Mouse (Mus musculus) heart, adult 2 months (tissue): ENCODE results near the gene Esr1. TPM values are rescaled to one million over a fixed set of nuclear protein-coding genes. Genes with fewer than 3 reads are reported as not detected.
"Not testable (repeated sequence)": the region's sequence is repeated elsewhere in the genome, so short reads cannot be mapped to it uniquely, and the experiment has no call there.

ENCODE experiments used
- DNase-seq, 2 experiments: peaks; one replicate each; pipeline ENCODE4 v3.0.0; 2021
- H3K27ac ChIP-seq: fragments of 200-600 bp; 2 replicates; pipeline ENCODE4 v1.8.1; 2022
- H3K27me3 ChIP-seq: fragments of 200-500 bp; 2 replicates; pipeline ENCODE4 v1.6.1; 2012; ENCODE audit warnings: mild to moderate bottlenecking, low read length, inconsistent platforms, mixed read lengths; ENCODE audit not compliant: control insufficient read depth, insufficient read depth
- H3K36me3 ChIP-seq: fragments of 200-500 bp; 2 replicates; pipeline ENCODE4 v1.6.1; 2012; ENCODE audit warnings: low read length, inconsistent platforms; ENCODE audit not compliant: control insufficient read depth, insufficient read depth
- H3K4me1 ChIP-seq: fragments of 200-500 bp; 2 replicates; pipeline ENCODE4 v1.6.1; 2011; ENCODE audit warnings: low read length; ENCODE audit not compliant: control insufficient read depth, insufficient read depth
- H3K4me3 ChIP-seq: fragments of 200-600 bp; 2 replicates; pipeline ENCODE4 v1.8.1; 2022
- H3K79me2 ChIP-seq: fragments of 200-500 bp; replicated peaks from 2 replicates; pipeline ENCODE4 v1.6.1; 2012; ENCODE audit warnings: mild to moderate bottlenecking, inconsistent platforms, low read length, moderate library complexity, mixed read lengths; ENCODE audit not compliant: control insufficient read depth, insufficient read depth
- H3K9ac ChIP-seq: fragments of 200-500 bp; 2 replicates; pipeline ENCODE4 v1.6.1; 2012; ENCODE audit warnings: low read depth, mild to moderate bottlenecking, control low read depth, inconsistent platforms, low read length, mixed read lengths
- CTCF ChIP-seq: fragments of 200-600 bp; IDR thresholded peaks from 2 replicates; pipeline ENCODE4 v1.8.1; 2022; ENCODE audit warnings: antibody characterized with exemption, mild to moderate bottlenecking, moderate library complexity
- EP300 ChIP-seq: fragments of 200-500 bp; IDR thresholded peaks from 2 replicates; pipeline ENCODE4 v1.6.1; 2011; ENCODE audit warnings: low read depth, low read length, control low read depth; ENCODE audit not compliant: insufficient read depth
- POLR2A ChIP-seq: fragments of 200-500 bp; IDR thresholded peaks from 2 replicates; pipeline ENCODE4 v1.6.1; 2011; ENCODE audit warnings: mild to moderate bottlenecking, low read depth, low read length, control low read depth; ENCODE audit not compliant: insufficient read depth
- WGBS: fragments of 180-500 bp; shearing (Covaris S2); methylation state at CpG from one replicate; pipeline ENCODE4 v1.1.7; 2018; 5-methylcytosine and 5-hydroxymethylcytosine counted together
- intact Hi-C: fragments of 180-260 bp; cut with DNase I; formaldehyde crosslinking; loops from one replicate; pipeline ENCODE4 v1.15.1; 2025
- polyA plus RNA-seq: library from polyadenylated mRNA; depleted of rRNA; stranded (reverse); fragments of >200 nt; gene quantifications from 2 replicates; pipeline ENCODE4 v1.2.3, GENCODE M21; 2012
- total RNA-seq, 2 experiments: library from RNA; stranded (reverse); gene quantifications; 2 replicates each; pipeline ENCODE4 v1.2.3; 2021

Gene Esr1
- total and polyA plus RNA-seq, 3 experiments: 0.70 to 1.0 (median 0.88) TPM

DNA sequence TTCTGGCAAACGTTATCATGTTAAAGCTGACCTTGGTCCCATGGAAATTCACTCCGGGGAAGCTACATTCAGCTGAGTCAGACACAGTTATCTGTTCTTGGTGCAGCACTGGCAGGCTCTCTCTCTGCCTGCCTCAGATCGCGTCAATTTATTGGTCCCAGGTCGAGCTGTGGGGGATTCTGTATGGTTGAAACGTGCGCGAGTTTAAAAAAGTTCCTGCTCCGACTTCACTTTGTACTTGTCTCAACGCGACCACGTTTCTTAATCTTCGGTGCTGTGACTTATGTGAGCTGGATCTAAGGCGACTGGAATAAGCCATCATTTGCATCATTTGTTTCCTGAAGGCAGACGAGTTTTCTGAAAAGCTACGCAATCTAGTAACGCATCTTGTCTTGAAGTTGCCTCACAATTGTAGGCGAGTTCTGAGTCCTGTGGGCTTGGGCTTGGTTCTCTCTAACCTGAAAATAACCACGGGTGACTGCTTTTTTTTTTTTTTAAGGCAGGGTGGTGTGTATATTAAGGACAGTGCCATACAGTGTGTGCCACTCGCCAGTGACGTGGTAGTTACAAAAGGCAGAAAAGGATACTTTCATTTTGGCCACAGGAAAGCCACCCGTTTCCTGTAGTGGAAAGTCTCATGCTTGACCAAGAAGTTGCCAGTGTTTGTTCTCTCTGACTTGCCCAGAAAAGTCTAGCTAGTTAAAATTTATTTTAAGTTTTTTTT is 1.1 kb downstream of the Esr1 start:
- Histone ChIP-seq H3K4me1 (no peaks in the 10 kb centered on the region), H3K9ac (peak overlapping the region; percentile 41; the same call in 1 of the 2 replicates), H3K4me3 (peak overlapping the region; percentile 39), H3K79me2 (no peaks in the 10 kb centered on the region), H3K27ac (peak overlapping the region; percentile 23), H3K27me3 (no peaks in the 10 kb centered on the region), H3K36me3 (no peaks in the 10 kb centered on the region)
- TF ChIP-seq EP300 (no peak), CTCF (no peak), POLR2A (no peak)
- WGBS: 30% methylated on average over 22 of the region's 22 CpGs
- intact Hi-C loops: no loop called here
- peak; percentile 29 to 34 for DNase-seq

DNA sequence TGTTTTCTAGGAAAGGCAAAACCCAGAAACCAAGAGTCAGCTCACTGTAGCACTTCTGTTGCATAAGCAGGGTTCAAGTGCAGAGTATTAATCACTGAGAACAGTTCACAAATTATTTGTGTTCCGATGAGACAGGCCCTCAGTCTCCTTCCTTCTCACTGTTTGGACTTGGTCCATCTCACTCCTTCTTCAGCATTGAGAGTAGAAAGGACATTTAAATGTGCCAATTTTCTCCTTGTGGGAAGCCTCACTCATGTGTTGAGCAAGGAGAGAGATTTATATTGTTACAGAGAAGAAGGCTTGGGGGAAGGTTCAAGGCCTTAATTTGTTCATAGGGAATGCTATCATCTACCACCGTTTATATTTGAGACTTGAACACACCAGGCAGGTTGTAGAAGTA is 6.6 kb downstream of the Esr1 start:
- peaks cover 1% of the 10 kb centered on the region; the same call in 1 of the 2 replicates for H3K4me1 ChIP-seq
- no peak overlapping the region for H3K27ac ChIP-seq
- H3K27me3 ChIP-seq: no peaks in the 10 kb centered on the region
- no peak for DNase-seq
- TF ChIP-seq CTCF (no peak), POLR2A (no peak), EP300 (no peak)
- H3K79me2 ChIP-seq: no peaks in the 10 kb centered on the region
- 61% methylated on average over 2 of the region's 2 CpGs for WGBS
- no peaks in the 10 kb centered on the region for H3K36me3 ChIP-seq
- H3K9ac ChIP-seq: no peak overlapping the region
- no peak overlapping the region for H3K4me3 ChIP-seq
- intact Hi-C loops: no loop called here

DNA sequence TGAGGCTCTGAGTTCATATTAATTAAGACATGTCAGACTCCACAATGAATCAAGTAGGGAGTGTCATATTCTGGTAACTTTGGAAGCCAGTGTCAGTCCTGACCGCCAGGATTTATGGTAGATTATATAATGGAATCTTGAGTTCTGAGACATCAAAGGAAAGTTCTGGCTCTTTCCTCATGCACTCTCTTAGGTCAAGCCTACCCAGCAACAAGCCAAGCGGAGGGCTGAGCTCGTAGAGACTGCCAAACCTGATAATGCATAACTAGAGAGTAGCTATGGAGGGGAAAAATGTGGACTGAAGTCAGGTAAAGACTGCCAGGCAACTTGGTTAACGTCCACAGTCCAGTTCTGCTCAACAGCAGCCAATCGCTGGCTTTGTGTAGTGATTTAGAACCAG is 7.3 kb downstream of the Esr1 start:
- DNase-seq: no peak
- intact Hi-C loops: no loop called here
- TF ChIP-seq POLR2A (no peak), EP300 (no peak), CTCF (no peak)
- Histone ChIP-seq H3K79me2 (no peaks in the 10 kb centered on the region), H3K9ac (no peak overlapping the region), H3K4me3 (no peak overlapping the region), H3K27me3 (no peaks in the 10 kb centered on the region), H3K4me1 (peaks cover 1% of the 10 kb centered on the region; the same call in 1 of the 2 replicates), H3K36me3 (no peaks in the 10 kb centered on the region), H3K27ac (no peak overlapping the region)
- WGBS: 77% methylated on average over 5 of the region's 5 CpGs

DNA sequence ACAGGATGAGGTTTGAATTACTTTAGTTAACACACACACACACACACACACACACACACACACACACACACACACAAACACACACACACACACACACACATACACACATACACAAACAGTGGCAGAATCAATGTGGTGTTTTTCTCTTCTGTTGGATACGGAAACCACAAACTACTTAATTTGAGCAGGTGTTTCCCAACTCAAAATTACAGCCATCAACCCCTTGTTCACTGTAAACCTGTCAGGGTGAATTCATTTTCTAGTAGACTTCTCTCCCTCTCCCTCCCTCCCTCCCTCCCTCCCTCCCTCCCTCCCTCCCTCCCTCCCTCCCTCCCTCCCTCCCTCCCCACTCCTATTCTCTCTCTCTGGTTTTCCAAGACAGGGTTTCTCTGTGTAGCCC is 8.0 kb downstream of the Esr1 start:
- H3K36me3 ChIP-seq, H3K79me2 ChIP-seq, DNase-seq, H3K27me3 ChIP-seq, H3K9ac ChIP-seq, H3K27ac ChIP-seq, H3K4me1 ChIP-seq, intact Hi-C loops, H3K4me3 ChIP-seq: not testable (repeated sequence)
- WGBS: 95% methylated on average over 1 of the region's 1 CpGs

DNA sequence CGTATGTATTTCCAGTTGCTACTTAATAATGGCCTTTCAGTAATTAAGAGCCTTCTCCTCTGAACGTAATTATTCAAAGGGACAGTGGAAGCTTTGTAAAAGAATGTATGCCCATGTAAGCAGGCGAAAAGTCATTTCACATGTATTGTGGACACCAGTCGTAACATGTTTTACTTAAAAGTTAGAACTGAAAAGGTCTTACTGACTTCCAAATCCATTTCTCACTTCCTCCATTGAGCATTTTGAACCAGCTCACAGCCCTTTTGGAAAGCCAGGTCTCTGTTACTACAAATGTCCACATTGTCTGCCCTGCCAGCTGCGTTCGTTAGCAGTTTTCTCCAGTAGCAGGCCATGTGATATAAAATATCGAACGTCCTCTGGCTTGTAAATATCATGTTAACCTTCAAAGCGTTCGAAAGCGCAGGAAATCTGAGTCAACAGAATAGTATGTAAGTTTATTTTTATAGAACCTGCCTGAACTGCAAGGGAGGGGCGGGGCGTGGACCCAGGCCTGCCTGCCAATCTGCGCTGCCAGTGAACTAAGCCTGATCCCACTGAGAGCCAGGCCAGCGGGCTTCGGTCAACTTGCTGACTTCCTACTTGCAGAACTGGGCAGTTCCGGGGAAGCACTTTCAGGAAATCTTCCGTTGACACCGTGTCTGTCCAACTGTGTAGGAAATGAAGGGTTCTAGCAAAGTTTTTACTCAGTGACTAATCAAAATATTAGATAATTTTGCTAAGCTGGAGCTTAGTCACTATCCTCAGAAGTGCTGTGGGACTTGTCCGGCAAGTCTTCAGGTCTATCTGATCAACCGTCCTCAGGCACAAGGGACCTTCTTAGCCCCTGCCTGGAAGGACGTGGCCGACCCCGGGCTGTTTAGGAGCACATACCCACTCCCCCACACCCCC is 9.5 kb downstream of the Esr1 start:
- H3K27ac ChIP-seq: no peak overlapping the region; the same call in 1 of the 2 replicates
- H3K27me3 ChIP-seq: no peaks in the 10 kb centered on the region
- peak; percentile 50 to 72 for DNase-seq
- intact Hi-C loops: no loop called here
- no peaks in the 10 kb centered on the region for H3K79me2 ChIP-seq
- H3K36me3 ChIP-seq: no peaks in the 10 kb centered on the region
- WGBS: 46% methylated on average over 24 of the region's 24 CpGs
- TF ChIP-seq CTCF (no peak), POLR2A (no peak), EP300 (no peak)
- H3K4me1 ChIP-seq: peaks cover 1% of the 10 kb centered on the region; the same call in 1 of the 2 replicates
- no peak overlapping the region for H3K4me3 ChIP-seq
- no peak overlapping the region for H3K9ac ChIP-seq

DNA sequence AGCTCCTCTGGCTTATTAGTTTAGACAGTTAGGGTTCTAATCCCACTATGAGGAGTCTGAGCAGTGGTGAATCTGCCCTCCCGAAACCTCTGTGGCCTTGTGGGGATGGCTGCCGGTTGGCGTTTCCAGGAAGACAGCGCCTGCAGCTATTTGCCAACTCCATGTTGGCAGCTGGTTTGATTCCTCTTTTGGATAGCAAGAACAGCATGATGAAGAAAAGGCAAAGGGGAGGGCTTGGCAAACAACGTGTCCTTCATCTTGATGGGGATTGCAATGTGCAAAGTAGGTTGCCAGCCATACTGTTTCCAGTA is 10.1 kb downstream of the Esr1 start:
- H3K27me3 ChIP-seq: no peaks in the 10 kb centered on the region
- H3K79me2 ChIP-seq: no peaks in the 10 kb centered on the region
- no peak overlapping the region for H3K9ac ChIP-seq
- DNase-seq: peak in 1 of 2 experiments; percentile 17
- intact Hi-C loops: no loop called here
- H3K36me3 ChIP-seq: no peaks in the 10 kb centered on the region
- 81% methylated on average over 5 of the region's 5 CpGs for WGBS
- H3K4me3 ChIP-seq: no peak overlapping the region
- H3K27ac ChIP-seq: no peak overlapping the region; the same call in 1 of the 2 replicates
- TF ChIP-seq CTCF: no peak
- no peak for TF ChIP-seq POLR2A
- TF ChIP-seq EP300: no peak
- peaks cover 1% of the 10 kb centered on the region; the same call in 1 of the 2 replicates for H3K4me1 ChIP-seq
